Comparison of ENCODE assay signal across 8 mouse cellular contexts in genomic region chr7:45015957-45016612, GRCm38 (mm10). TPM values are rescaled to one million over a fixed set of nuclear protein-coding genes. Genes with fewer than 3 reads are reported as not detected.
DNase-seq lines count a peak whose midpoint lies in the region; ATAC-seq lines count a peak whose summit lies in the region.

Gene Scaf1, minus strand, starts transcription at chr7:45016363.

- H3K4me3 ChIP-seq in hindbrain, embryonic 16.5 days (ENCODE audit: low read length) = peak within 1 kb of the TSS; percentile 60
- H3K4me3 ChIP-seq in macrophage (ENCODE audit: inconsistent target) = peak within 1 kb of the TSS; percentile 91

- H3K36me3 ChIP-seq in hindbrain, embryonic 16.5 days (ENCODE audit: control insufficient read depth, insufficient read depth, low read length) = peaks cover 14% of the 10 kb centered on the region
- H3K36me3 ChIP-seq in macrophage (ENCODE audit: inconsistent target) = peaks cover 33% of the 10 kb centered on the region; the same call in 1 of the 2 replicates

- peaks cover 45% of the 10 kb centered on the region for H3K79me2 ChIP-seq in macrophage (ENCODE audit: inconsistent target)

- peak within 1 kb of the TSS; percentile 82 for H3K27ac ChIP-seq in hindbrain, embryonic 16.5 days (ENCODE audit: low read depth, low read length)
- peak within 1 kb of the TSS; percentile 90 for H3K27ac ChIP-seq in macrophage

- H3K9ac ChIP-seq in hindbrain, embryonic 16.5 days (ENCODE audit: low read depth, low read length) = peak within 1 kb of the TSS; percentile 82

- peak; percentile 93 for ATAC-seq in hindbrain, embryonic 16.5 days

- 1% methylated on average over 68 of the region's 69 CpGs for WGBS in hindbrain, embryonic 16.5 days
- under 1% methylated on average over 69 of the region's 69 CpGs for WGBS in macrophage (ENCODE audit: missing documents)

- H3K4me1 ChIP-seq in hindbrain, embryonic 16.5 days (ENCODE audit: control insufficient read depth, insufficient read depth, low read depth, low read length) = peaks cover 20% of the 10 kb centered on the region

- H3K27me3 ChIP-seq in hindbrain, embryonic 16.5 days (replicated peaks; ENCODE audit: control insufficient read depth, insufficient read depth, low read length) = no peaks in the 10 kb centered on the region

- no peaks in the 10 kb centered on the region for H3K9me3 ChIP-seq in hindbrain, embryonic 16.5 days (ENCODE audit: control insufficient read depth, low read length)

- peak; percentile 97 for DNase-seq in WW6 (ENCODE audit: low read depth, low spot score)
- DNase-seq in cerebellum, postnatal 4 days (ENCODE audit: low spot score in 2 of 2) = peak; percentile 98 to 99
- peak; percentile 100 for DNase-seq in gastrocnemius, adult 18-20 months (ENCODE audit: low spot score)
- DNase-seq in left cerebral cortex, adult 18-20 months (ENCODE audit: low spot score in 2 of 2) = peak; percentile 99 to 100
- DNase-seq in right cerebral cortex, adult 18-20 months = peak; percentile 100
- peak; percentile 97 for DNase-seq in urinary bladder, postnatal 10 days (ENCODE audit: low spot score)

- H3K4me2 ChIP-seq in hindbrain, embryonic 16.5 days (ENCODE audit: low read length) = peak within 1 kb of the TSS; percentile 93

RNA-seq across cellular contexts. Expression of gene Scaf1, which starts in this region (rescaled TPM):
- total RNA-seq in gastrocnemius, adult 18-20 months (2021) = 10 to 100 TPM; 41.3 to 46.2 TPM
- 38.6 and 47.1 TPM in 2 replicates for polyA plus RNA-seq in hindbrain, embryonic 16.5 days (2015; fragmentation: Nextera tagmentation; extraction: Ambion mirVana)
- total RNA-seq in left cerebral cortex, adult 18-20 months (2021) = 100 to 1,000 TPM; 159 to 163 TPM
- total RNA-seq in macrophage (2018; cell fraction: chromatin; rRNA removed) = 100 to 1,000 TPM in 17 of 26 experiments, 10 to 100 TPM in 9; 58.1 to 193 (median 118) TPM
- total RNA-seq in macrophage (2018; cell fraction: cytosol; rRNA removed) = 10 to 100 TPM; 33.8 to 57.6 (median 44.3) TPM
- 100 to 1,000 TPM in 3 of 26 experiments, 10 to 100 TPM in 23; 54.8 to 113 (median 75.3) TPM for total RNA-seq in macrophage (2018; cell fraction: nucleus; rRNA removed)
- polyA plus RNA-seq in macrophage (2018) = 32.6 to 36.9 TPM (median 32.9 TPM) in 3 replicates

Comparison
In these comparisons a context has a peak if more than half of its experiments do, and no peak if none do; other contexts are left out.
1. Peak in every context shown above with its lines: DNase-seq, ATAC-seq, H3K4me3 ChIP-seq and H3K27ac ChIP-seq.